Mouse (Mus musculus) layer of hippocampus, postnatal 25 days (tissue): ENCODE measurements at regions not wholly inside any gene's neighbourhood (a gene's known extent, or its start where the extent isn't known, plus 50 kb on each side); places are given as distances from the start of the nearest gene placed in this dataset.
A peak's percentile ranks its signal among the peaks of the same experiment; 100 is the strongest.
"Not testable (repeated sequence)": the region's sequence is repeated elsewhere in the genome, so short reads cannot be mapped to it uniquely, and the experiment has no call there.

Experiments used
- DNase-seq, 2 experiments: peaks; one replicate each; pipeline ENCODE4 v3.0.0; 2022; ENCODE audit warnings: mixed read lengths in 2 of 2, low spot score in 1 of 2; ENCODE audit errors: extremely low spot score in 1 of 2

GRCm38 (mm10) chr5:52016992-52017391 lies 173.3 kb downstream of the Dhx15 start:
- DNase-seq, result no peak

- DNase-seq, result no peak
Measured at GRCm38 (mm10) chr5:52015786-52016185, 174.5 kb downstream of the Dhx15 start.

GRCm38 (mm10) chr5:52010426-52010825 lies 179.9 kb downstream of the Dhx15 start:
- no peak for DNase-seq

- no peak for DNase-seq
Measured at GRCm38 (mm10) chr5:52008942-52009341, 181.4 kb downstream of the Dhx15 start.

- DNase-seq, result no peak
Measured at GRCm38 (mm10) chr5:52006843-52007242, 183.5 kb downstream of the Dhx15 start.

- DNase-seq, result no peak
Measured at GRCm38 (mm10) chr5:51990847-51991610, 199.3 kb downstream of the Dhx15 start.

- peak in 1 of 2 experiments; percentile 2 for DNase-seq
Measured at GRCm38 (mm10) chr5:51989396-51989795, 200.9 kb downstream of the Dhx15 start.

GRCm38 (mm10) chr5:51988913-51989312 lies 201.4 kb downstream of the Dhx15 start:
- no peak for DNase-seq

GRCm38 (mm10) chr5:51984966-51985365 lies 205.3 kb downstream of the Dhx15 start:
- no peak for DNase-seq

GRCm38 (mm10) chr5:51982780-51983179 lies 207.5 kb downstream of the Dhx15 start:
- DNase-seq, result no peak

GRCm38 (mm10) chr5:51980901-51981300 lies 209.4 kb downstream of the Dhx15 start:
- no peak for DNase-seq

GRCm38 (mm10) chr5:51952499-51952898 lies 237.8 kb downstream of the Dhx15 start:
- DNase-seq, result no peak

- DNase-seq, result no peak
Measured at GRCm38 (mm10) chr5:51949996-51950395, 240.3 kb downstream of the Dhx15 start.

- no peak for DNase-seq
Measured at GRCm38 (mm10) chr5:51946062-51946461, 244.3 kb downstream of the Dhx15 start.

- not testable (repeated sequence) for DNase-seq
Measured at GRCm38 (mm10) chr5:51941925-51942291, 248.4 kb downstream of the Dhx15 start.

GRCm38 (mm10) chr5:51941255-51941924 lies 248.9 kb downstream of the Dhx15 start:
- no peak for DNase-seq

- DNase-seq, result no peak
Measured at GRCm38 (mm10) chr5:51938845-51939244, 251.5 kb downstream of the Dhx15 start.

- DNase-seq, result no peak
Measured at GRCm38 (mm10) chr5:51937320-51937719, 253.0 kb downstream of the Dhx15 start.

- no peak for DNase-seq
Measured at GRCm38 (mm10) chr5:51935391-51936354, 254.6 kb downstream of the Dhx15 start.

- no peak for DNase-seq
Measured at GRCm38 (mm10) chr5:51934910-51935309, 255.4 kb downstream of the Dhx15 start.

GRCm38 (mm10) chr5:51933331-51933730 lies 257.0 kb downstream of the Dhx15 start:
- no peak for DNase-seq
